Comparison of ENCODE assay signal across 25 mouse cellular contexts in genomic region chr6:122334786-122335340, GRCm38 (mm10). TPM values are rescaled to one million over a fixed set of nuclear protein-coding genes. Genes with fewer than 3 reads are reported as not detected.
DNase-seq lines count a peak whose midpoint lies in the region; ATAC-seq and TF ChIP-seq lines count a peak whose summit lies in the region.
"Had no signal": no experiment of that assay in that cellular context is flagged by ENCODE, and none has a peak within 500 bp of the region (broad histone marks: within the 10 kb centered on the region; RNA-seq: fewer than 3 reads in every experiment).

No protein-coding gene starts in this region.

- H3K4me3 ChIP-seq in kidney, embryonic 14.5 days (ENCODE audit: low read length) = no peak overlapping the region
- no peak overlapping the region for H3K4me3 ChIP-seq in liver, postnatal 0 days (ENCODE audit: low read depth, low read length)
- H3K4me3 ChIP-seq in liver, embryonic 11.5 days (ENCODE audit: low read depth, low read length) = no peak overlapping the region
- H3K4me3 ChIP-seq: embryonic facial prominence, embryonic 15.5 days; hindbrain, embryonic 12.5 days; limb, embryonic 12.5 days; liver, embryonic 13.5 days; lung, embryonic 15.5 days; midbrain, embryonic 12.5 days; neural tube, embryonic 13.5 days had no signal

- ATAC-seq in kidney, embryonic 14.5 days (ENCODE audit: low FRiP score, low TSS enrichment) = no peak
- no peak for ATAC-seq in liver, postnatal 0 days
- ATAC-seq in liver, embryonic 11.5 days (replicated peaks; ENCODE audit: low FRiP score) = no peak
- ATAC-seq: activated CD4-positive, CD25-positive, alpha-beta regulatory T cell, adult 4 months; forebrain, embryonic 16.5 days; inflammation-experienced regulatory T-cells, adult 6 months had no signal

- H3K27me3 ChIP-seq in kidney, embryonic 14.5 days (ENCODE audit: control insufficient read depth, insufficient read depth, low read length) = no peaks in the 10 kb centered on the region
- H3K27me3 ChIP-seq in liver, postnatal 0 days (ENCODE audit: insufficient read depth, low read length) = no peaks in the 10 kb centered on the region
- H3K27me3 ChIP-seq in liver, embryonic 11.5 days (replicated peaks; ENCODE audit: control insufficient read depth, insufficient read depth, low read length) = no peaks in the 10 kb centered on the region
- H3K27me3 ChIP-seq: embryonic facial prominence, embryonic 15.5 days; hindbrain, embryonic 12.5 days; limb, embryonic 12.5 days; lung, embryonic 15.5 days; midbrain, embryonic 12.5 days; neural tube, embryonic 13.5 days had no signal

- DNase-seq in kidney, adult 18-20 months = peak; percentile 27
- DNase-seq in liver, postnatal 0 days = peak; percentile 22
- no peak for DNase-seq in liver, embryonic 11.5 days (ENCODE audit: low spot score)
- DNase-seq in ZHBTc4 (ENCODE audit: low read depth, low spot score) = peak; percentile 58
- no peak for DNase-seq in cerebellum, postnatal 4 days (ENCODE audit: low spot score in 2 of 2)
- no peak for DNase-seq in heart, postnatal 4 days
- DNase-seq: adrenal gland, postnatal 10 days; cerebellum, adult 11 months; cerebellum, postnatal 14 days; gastrocnemius, postnatal 36 days; layer of hippocampus, adult 9-11 months; liver, embryonic 13.5 days; lung, postnatal 4 days; thymus, postnatal 14 days had no signal

- no peak overlapping the region for H3K4me2 ChIP-seq in kidney, embryonic 14.5 days (replicated peaks; ENCODE audit: low read depth, low read length)
- no peak overlapping the region for H3K4me2 ChIP-seq in liver, postnatal 0 days (ENCODE audit: low read depth, low read length)
- H3K4me2 ChIP-seq in liver, embryonic 11.5 days = no peak overlapping the region
- H3K4me2 ChIP-seq: embryonic facial prominence, embryonic 15.5 days; hindbrain, embryonic 12.5 days; limb, embryonic 12.5 days; liver, embryonic 13.5 days; lung, embryonic 15.5 days; midbrain, embryonic 12.5 days; neural tube, embryonic 13.5 days had no signal

- TF ChIP-seq EP300 in liver, postnatal 0 days (IDR thresholded peaks at IDR 0.05; ENCODE audit: low read depth) = no peak

- peaks cover 6% of the 10 kb centered on the region; the same call in 1 of the 2 replicates for H3K4me1 ChIP-seq in kidney, embryonic 14.5 days (ENCODE audit: control insufficient read depth, insufficient read depth, low read length)
- H3K4me1 ChIP-seq in liver, postnatal 0 days (ENCODE audit: insufficient read depth) = no peaks in the 10 kb centered on the region; the same call in 1 of the 2 replicates
- peaks cover 5% of the 10 kb centered on the region; the same call in 1 of the 2 replicates for H3K4me1 ChIP-seq in liver, embryonic 11.5 days (replicated peaks; ENCODE audit: control insufficient read depth, insufficient read depth, low read length)

- H3K27ac ChIP-seq in kidney, embryonic 14.5 days (ENCODE audit: low read depth, low read length) = no peak overlapping the region
- no peak overlapping the region for H3K27ac ChIP-seq in liver, postnatal 0 days (ENCODE audit: low read depth)
- H3K27ac ChIP-seq in liver, embryonic 11.5 days (ENCODE audit: low read depth, low read length) = no peak overlapping the region
- H3K27ac ChIP-seq: embryonic facial prominence, embryonic 15.5 days; hindbrain, embryonic 12.5 days; limb, embryonic 12.5 days; liver, embryonic 13.5 days; lung, embryonic 15.5 days; midbrain, embryonic 12.5 days; neural tube, embryonic 13.5 days had no signal

- TF ChIP-seq CTCF in liver, postnatal 0 days (IDR thresholded peaks at IDR 0.05; ENCODE audit: low read depth) = no peak

- no peak overlapping the region; the same call in 1 of the 2 replicates for H3K9ac ChIP-seq in kidney, embryonic 14.5 days (ENCODE audit: low read depth, low read length)
- H3K9ac ChIP-seq in liver, postnatal 0 days (replicated peaks) = no peak overlapping the region
- H3K9ac ChIP-seq in liver, embryonic 11.5 days (ENCODE audit: low read depth, low read length) = no peak overlapping the region
- H3K9ac ChIP-seq: embryonic facial prominence, embryonic 15.5 days; hindbrain, embryonic 12.5 days; limb, embryonic 12.5 days; liver, embryonic 13.5 days; lung, embryonic 15.5 days; midbrain, embryonic 12.5 days; neural tube, embryonic 13.5 days had no signal

- 84% methylated on average over 7 of the region's 7 CpGs for WGBS in kidney, embryonic 14.5 days
- 76% methylated on average over 7 of the region's 7 CpGs for WGBS in liver, postnatal 0 days (ENCODE audit: insufficient replicate concordance)
- WGBS in liver, embryonic 11.5 days = 84% methylated on average over 7 of the region's 7 CpGs

- peaks cover 55% of the 10 kb centered on the region for H3K36me3 ChIP-seq in kidney, embryonic 14.5 days (ENCODE audit: control insufficient read depth, insufficient read depth, low read length)
- peaks cover 3% of the 10 kb centered on the region; the same call in 1 of the 2 replicates for H3K36me3 ChIP-seq in liver, postnatal 0 days (replicated peaks; ENCODE audit: insufficient read depth, low read length)
- peaks cover 9% of the 10 kb centered on the region for H3K36me3 ChIP-seq in liver, embryonic 11.5 days (ENCODE audit: control insufficient read depth, insufficient read depth, low read length)

- H3K9me3 ChIP-seq in kidney, embryonic 14.5 days (ENCODE audit: control insufficient read depth, low read length) = no peaks in the 10 kb centered on the region
- H3K9me3 ChIP-seq in liver, postnatal 0 days (ENCODE audit: low read length) = no peaks in the 10 kb centered on the region
- no peaks in the 10 kb centered on the region for H3K9me3 ChIP-seq in liver, embryonic 11.5 days (ENCODE audit: control insufficient read depth, low read length)
- H3K9me3 ChIP-seq: embryonic facial prominence, embryonic 15.5 days; hindbrain, embryonic 12.5 days; limb, embryonic 12.5 days; liver, embryonic 13.5 days; lung, embryonic 15.5 days; midbrain, embryonic 12.5 days; neural tube, embryonic 13.5 days had no signal

RNA-seq across cellular contexts. Expression of gene Phc1, which starts 5.5 kb away (rescaled TPM):
- 22.4 and 29.4 TPM in 2 replicates for polyA plus RNA-seq in kidney, embryonic 14.5 days (2014; fragmentation: Nextera tagmentation; extraction: Ambion mirVana)
- polyA plus RNA-seq in liver, postnatal 0 days (2015; fragmentation: Nextera tagmentation; extraction: Ambion mirVana) = 1.2 and 1.4 TPM in 2 replicates
- 12.4 and 14.7 TPM in 2 replicates for polyA plus RNA-seq in liver, embryonic 11.5 days (2014; fragmentation: Nextera tagmentation; extraction: Ambion mirVana)
- total RNA-seq in heart, postnatal 4 days (2021) = 10 to 100 TPM; 32.6 to 36.5 TPM

RNA-seq across cellular contexts. Expression of gene M6pr, which starts 26.3 kb away (rescaled TPM):
- 67.7 and 110 TPM in 2 replicates for polyA plus RNA-seq in kidney, embryonic 14.5 days (2014; fragmentation: Nextera tagmentation; extraction: Ambion mirVana)
- 73.6 and 80.3 TPM in 2 replicates for polyA plus RNA-seq in liver, postnatal 0 days (2015; fragmentation: Nextera tagmentation; extraction: Ambion mirVana)
- 154 and 168 TPM in 2 replicates for polyA plus RNA-seq in liver, embryonic 11.5 days (2014; fragmentation: Nextera tagmentation; extraction: Ambion mirVana)
- 10 to 100 TPM; 53.4 to 54.6 TPM for total RNA-seq in heart, postnatal 4 days (2021)

RNA-seq across cellular contexts. Expression of gene Klrg1, which starts 52.2 kb away (rescaled TPM):
- polyA plus RNA-seq in kidney, embryonic 14.5 days (2014; fragmentation: Nextera tagmentation; extraction: Ambion mirVana) = not detected in 2 replicates
- not detected in 2 replicates for polyA plus RNA-seq in liver, postnatal 0 days (2015; fragmentation: Nextera tagmentation; extraction: Ambion mirVana)
- not detected in 2 replicates for polyA plus RNA-seq in liver, embryonic 11.5 days (2014; fragmentation: Nextera tagmentation; extraction: Ambion mirVana)
- not detected for total RNA-seq in heart, postnatal 4 days (2021)
- total RNA-seq: gastrocnemius, postnatal 36 days had no signal
- polyA plus RNA-seq: embryonic facial prominence, embryonic 15.5 days; heart, embryonic 16.5 days; limb, embryonic 12.5 days; liver, embryonic 13.5 days; lung, embryonic 15.5 days had no signal

Comparison
In these comparisons a context has a peak if more than half of its experiments do, and no peak if none do; other contexts are left out.
1. DNase-seq: peak in kidney, adult 18-20 months (single experiment), liver, postnatal 0 days (single experiment) and ZHBTc4 (single experiment); none in liver, embryonic 11.5 days (single experiment), cerebellum, postnatal 4 days (0 of 2) and heart, postnatal 4 days (single experiment).